Mouse (Mus musculus) midbrain, embryonic 13.5 days (tissue): Measurements from ENCODE around the gene A3galt2. TPM values are rescaled to one million over a fixed set of nuclear protein-coding genes. Genes with fewer than 3 reads are reported as not detected.

Experiments
- ATAC-seq: fragments of 200-750 bp; cut with Nextera tagmentation; 2 replicates; pipeline ENCODE4 v1.8.0; 2017; ENCODE audit warnings: mild to moderate bottlenecking, moderate TSS enrichment, moderate library complexity
- H3K27ac ChIP-seq: fragments of 300-500 bp; sonication (generic); 2 replicates; pipeline ENCODE4 v1.5.1; 2015; ENCODE audit warnings: inconsistent platforms, mild to moderate bottlenecking, moderate library complexity
- H3K27me3 ChIP-seq: fragments of 300-500 bp; sonication (generic); 2 replicates; pipeline ENCODE4 v1.6.1; 2015; ENCODE audit warnings: mild to moderate bottlenecking, inconsistent platforms
- H3K36me3 ChIP-seq: fragments of 300-500 bp; sonication (generic); 2 replicates; pipeline ENCODE4 v1.6.1; 2015; ENCODE audit warnings: mild to moderate bottlenecking, inconsistent platforms
- H3K4me1 ChIP-seq: fragments of 300-500 bp; sonication (generic); replicated peaks from 2 replicates; pipeline ENCODE4 v1.6.1; 2015; ENCODE audit warnings: inconsistent platforms
- H3K4me2 ChIP-seq: fragments of 300-500 bp; sonication (generic); replicated peaks from 2 replicates; pipeline ENCODE4 v1.6.1; 2015; ENCODE audit warnings: moderate library complexity, mild to moderate bottlenecking, inconsistent platforms
- H3K4me3 ChIP-seq: fragments of 300-500 bp; sonication (generic); replicated peaks from 2 replicates; pipeline ENCODE4 v1.5.1; 2015; ENCODE audit warnings: mild to moderate bottlenecking, inconsistent platforms
- H3K9ac ChIP-seq: fragments of 300-500 bp; sonication (generic); replicated peaks from 2 replicates; pipeline ENCODE4 v1.6.1; 2015; ENCODE audit warnings: mild to moderate bottlenecking, inconsistent platforms
- H3K9me3 ChIP-seq: fragments of 300-500 bp; sonication (generic); 2 replicates; pipeline ENCODE4 v1.6.1; 2016; ENCODE audit warnings: mild to moderate bottlenecking, inconsistent platforms
- WGBS: fragments of 180-500 bp; shearing (Covaris S2); methylation state at CpG from one replicate; pipeline ENCODE4 v1.1.7; 2015; 5-methylcytosine and 5-hydroxymethylcytosine counted together
- polyA plus RNA-seq: library from polyadenylated mRNA; unstranded; fragments of >200 nt; fragmentation: Nextera tagmentation; extraction: Ambion mirVana; gene quantifications from 2 replicates; pipeline ENCODE4 v1.2.1, GENCODE M21; 2015

The A3galt2 gene
- polyA plus RNA-seq, 1 experiment from 2014 or later = 0.58 TPM

GRCm38 (mm10) chr4:128760029-128760428, 4.9 kb downstream of the A3galt2 start:
- Histone ChIP-seq H3K27me3 (no peaks in the 10 kb centered on the region), H3K27ac (no peak overlapping the region), H3K36me3 (peaks cover 2% of the 10 kb centered on the region; the same call in 1 of the 2 replicates), H3K4me2 (no peak overlapping the region), H3K9ac (no peak overlapping the region), H3K4me3 (no peak overlapping the region), H3K4me1 (peaks cover 12% of the 10 kb centered on the region; the same call in 1 of the 2 replicates), H3K9me3 (peaks cover 10% of the 10 kb centered on the region; the same call in 1 of the 2 replicates)
- no peak for ATAC-seq
- 88% methylated on average over 6 of the region's 6 CpGs for WGBS

DNA sequence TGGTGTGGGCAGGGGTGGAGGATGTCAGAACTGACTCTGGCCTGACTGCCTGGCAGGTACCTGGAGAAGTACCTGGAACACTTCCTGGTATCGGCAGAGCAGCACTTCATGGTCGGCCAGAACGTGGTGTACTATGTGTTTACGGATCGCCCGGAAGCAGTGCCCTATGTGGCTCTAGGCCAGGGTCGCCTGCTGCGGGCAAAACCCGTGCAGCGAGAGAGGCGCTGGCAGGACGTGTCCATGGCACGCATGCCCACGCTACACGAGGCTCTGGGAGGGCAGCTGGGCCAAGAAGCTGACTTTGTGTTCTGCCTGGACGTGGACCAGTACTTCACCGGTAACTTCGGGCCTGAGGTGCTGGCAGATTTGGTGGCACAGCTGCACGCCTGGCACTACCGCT, 11.8 kb downstream of the A3galt2 start:
- ATAC-seq = no peak
- 96% methylated on average over 20 of the region's 20 CpGs for WGBS
- peaks cover 13% of the 10 kb centered on the region for H3K36me3 ChIP-seq
- no peak overlapping the region for H3K9ac ChIP-seq
- peaks cover 7% of the 10 kb centered on the region; the same call in 1 of the 2 replicates for H3K4me1 ChIP-seq
- H3K4me3 ChIP-seq = no peak overlapping the region
- H3K9me3 ChIP-seq = peaks cover 10% of the 10 kb centered on the region; the same call in 1 of the 2 replicates
- H3K27ac ChIP-seq = no peak overlapping the region
- no peaks in the 10 kb centered on the region for H3K27me3 ChIP-seq
- H3K4me2 ChIP-seq = no peak overlapping the region

- H3K9me3 ChIP-seq = peaks cover 4% of the 10 kb centered on the region; the same call in 1 of the 2 replicates
- no peak overlapping the region for H3K4me3 ChIP-seq
- H3K4me2 ChIP-seq = no peak overlapping the region
- WGBS = 85% methylated on average over 13 of the region's 13 CpGs
- peaks cover 25% of the 10 kb centered on the region for H3K36me3 ChIP-seq
- no peak for ATAC-seq
- peaks cover 7% of the 10 kb centered on the region; the same call in 1 of the 2 replicates for H3K4me1 ChIP-seq
- H3K27ac ChIP-seq = no peak overlapping the region
- H3K27me3 ChIP-seq = no peaks in the 10 kb centered on the region
- no peak overlapping the region for H3K9ac ChIP-seq
Observed at GRCm38 (mm10) chr4:128768120-128768519, 13.0 kb downstream of the A3galt2 start.

DNA sequence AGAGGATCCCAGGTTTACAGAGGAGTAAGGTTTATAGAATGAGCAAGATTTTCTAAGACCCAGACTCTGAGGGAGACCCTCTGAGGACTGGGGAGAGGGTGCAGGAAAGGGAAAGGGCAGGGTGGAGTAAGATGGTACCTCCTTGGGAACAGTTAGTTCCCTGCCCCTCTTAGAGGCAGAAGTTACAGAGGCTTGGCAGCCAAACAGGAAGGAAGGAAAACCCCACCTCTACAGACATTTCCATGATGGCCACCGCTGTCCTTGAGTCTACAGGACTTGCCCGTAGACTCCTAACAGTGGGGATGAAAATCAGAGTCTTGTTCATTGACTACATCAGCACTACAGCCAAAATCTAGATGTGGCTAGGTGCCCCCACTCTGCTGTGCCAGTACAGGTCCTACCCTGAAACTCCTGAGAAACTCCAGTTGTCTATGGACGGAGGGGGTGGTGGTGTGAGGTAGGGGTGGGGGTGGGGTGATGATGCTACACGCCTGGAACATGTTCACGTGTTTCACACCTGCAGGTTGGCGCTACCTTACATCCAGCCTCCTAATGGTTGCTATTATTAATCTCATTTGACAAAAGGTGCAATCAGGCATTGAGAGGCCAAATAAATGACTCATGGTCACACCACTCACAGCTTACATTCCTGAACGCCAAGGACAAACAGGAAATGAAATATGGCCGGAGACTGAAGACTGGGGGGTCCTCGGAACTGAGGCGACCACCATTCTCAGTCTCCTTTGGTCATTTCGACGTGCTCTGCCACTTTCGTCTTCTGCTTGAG, 14.6 kb downstream of the A3galt2 start:
- Histone ChIP-seq H3K4me3 (no peak overlapping the region), H3K27me3 (no peaks in the 10 kb centered on the region), H3K9me3 (no peaks in the 10 kb centered on the region), H3K4me1 (peaks cover 7% of the 10 kb centered on the region; the same call in 1 of the 2 replicates), H3K9ac (no peak overlapping the region), H3K36me3 (peaks cover 40% of the 10 kb centered on the region), H3K27ac (no peak overlapping the region), H3K4me2 (no peak overlapping the region)
- ATAC-seq = no peak
- 89% methylated on average over 13 of the region's 13 CpGs for WGBS

DNA sequence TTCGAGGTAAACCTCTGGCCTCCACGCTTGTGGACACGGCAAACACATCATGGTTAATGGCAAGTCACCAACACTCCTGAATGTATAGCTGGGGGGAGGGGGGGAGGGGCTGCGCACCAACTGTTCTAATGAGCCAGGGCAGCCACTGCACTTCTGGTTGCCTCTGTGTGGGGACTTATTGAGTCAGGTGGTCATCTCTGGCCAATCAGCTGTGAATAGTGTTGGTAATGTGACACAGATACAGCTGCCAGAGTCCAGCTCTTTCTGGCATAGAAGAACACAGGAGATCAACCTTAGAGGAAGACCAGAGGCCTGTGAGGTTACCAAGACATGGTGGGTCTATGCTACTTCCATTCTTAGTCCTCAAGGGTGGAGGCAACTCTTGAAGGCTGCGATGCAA, 15.5 kb downstream of the A3galt2 start:
- Histone ChIP-seq H3K4me3 (no peak overlapping the region), H3K4me2 (no peak overlapping the region), H3K27ac (no peak overlapping the region), H3K4me1 (peaks cover 7% of the 10 kb centered on the region; the same call in 1 of the 2 replicates), H3K9me3 (no peaks in the 10 kb centered on the region), H3K27me3 (no peaks in the 10 kb centered on the region), H3K9ac (no peak overlapping the region), H3K36me3 (peaks cover 49% of the 10 kb centered on the region)
- WGBS = 89% methylated on average over 5 of the region's 5 CpGs
- ATAC-seq = no peak

- H3K9me3 ChIP-seq = no peaks in the 10 kb centered on the region
- peaks cover 2% of the 10 kb centered on the region; the same call in 1 of the 2 replicates for H3K4me1 ChIP-seq
- H3K36me3 ChIP-seq = peaks cover 67% of the 10 kb centered on the region
- H3K4me2 ChIP-seq = no peak overlapping the region
- 91% methylated on average over 11 of the region's 11 CpGs for WGBS
- no peak overlapping the region for H3K9ac ChIP-seq
- H3K27me3 ChIP-seq = no peaks in the 10 kb centered on the region
- no peak overlapping the region for H3K4me3 ChIP-seq
- no peak for ATAC-seq
- H3K27ac ChIP-seq = no peak overlapping the region
Observed at GRCm38 (mm10) chr4:128773820-128774219, 18.7 kb downstream of the A3galt2 start.

DNA sequence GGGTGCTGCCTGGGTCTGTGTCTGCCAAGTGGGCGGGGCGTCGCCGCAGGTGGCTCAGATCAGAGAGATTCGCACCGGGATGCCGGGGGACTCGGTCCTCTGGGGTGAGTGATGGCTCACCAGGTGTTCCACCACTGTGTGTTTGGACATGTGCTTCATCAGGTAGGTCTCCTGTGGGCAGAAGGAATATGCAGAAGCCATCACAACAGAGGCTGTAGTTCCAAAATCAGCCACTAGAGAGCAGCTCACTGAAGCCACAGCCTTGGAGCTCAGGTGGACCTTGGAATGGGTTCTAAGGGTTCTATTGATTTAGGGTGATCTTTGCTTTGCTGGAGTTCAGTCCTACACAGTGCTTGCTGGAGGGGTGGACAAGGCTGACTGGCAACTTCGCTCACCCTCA, 19.3 kb downstream of the A3galt2 start:
- H3K36me3 ChIP-seq = peaks cover 74% of the 10 kb centered on the region
- H3K4me2 ChIP-seq = no peak overlapping the region
- 95% methylated on average over 9 of the region's 9 CpGs for WGBS
- H3K27ac ChIP-seq = no peak overlapping the region
- no peak overlapping the region for H3K4me3 ChIP-seq
- H3K9ac ChIP-seq = no peak overlapping the region
- no peak for ATAC-seq
- no peaks in the 10 kb centered on the region for H3K27me3 ChIP-seq
- no peaks in the 10 kb centered on the region for H3K4me1 ChIP-seq
- H3K9me3 ChIP-seq = no peaks in the 10 kb centered on the region

DNA sequence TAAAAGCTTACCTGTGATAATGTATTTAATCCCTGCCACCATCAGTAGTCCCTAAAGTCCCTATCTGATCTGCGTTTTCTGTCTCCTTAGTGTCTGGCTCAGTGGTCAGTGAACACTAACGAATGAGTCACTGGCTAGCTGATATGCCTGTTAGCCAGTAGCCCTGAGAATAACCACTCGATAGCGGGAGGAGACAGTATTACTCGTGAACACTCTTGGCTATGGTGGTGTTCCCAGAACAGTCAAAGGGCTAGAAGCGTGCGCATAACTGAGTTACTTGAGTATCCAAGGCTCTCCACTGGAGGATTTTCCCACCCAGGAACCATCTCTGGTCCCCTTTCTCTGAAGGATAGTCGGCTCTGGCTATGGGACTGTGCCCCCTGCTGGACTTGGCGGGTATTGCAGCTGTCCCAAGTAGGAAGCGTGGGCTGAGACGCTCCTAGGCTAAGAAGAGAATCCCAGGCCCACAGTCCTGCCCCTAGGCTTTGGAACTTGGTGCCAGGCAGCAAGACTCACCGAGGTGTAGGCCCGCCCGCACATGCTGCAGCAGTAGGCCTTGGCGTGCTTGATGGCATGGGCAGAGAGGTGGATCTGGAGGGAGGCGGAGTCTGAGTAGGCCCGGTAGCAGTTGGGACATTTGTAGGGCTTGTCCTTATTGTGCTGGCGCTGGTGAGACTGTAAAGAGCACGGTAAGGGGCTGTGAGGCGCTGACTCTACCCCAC, 21.6 kb downstream of the A3galt2 start:
- no peaks in the 10 kb centered on the region for H3K9me3 ChIP-seq
- peaks cover 94% of the 10 kb centered on the region for H3K36me3 ChIP-seq
- H3K4me2 ChIP-seq = no peak overlapping the region
- no peak overlapping the region for H3K9ac ChIP-seq
- no peaks in the 10 kb centered on the region for H3K27me3 ChIP-seq
- H3K4me1 ChIP-seq = no peaks in the 10 kb centered on the region
- H3K27ac ChIP-seq = 0 out of 2 replicates have a peak overlapping the region, but pooled peaks have one; percentile 17
- peak; percentile 81 for ATAC-seq
- H3K4me3 ChIP-seq = no peak overlapping the region
- WGBS = 40% methylated on average over 20 of the region's 20 CpGs

- WGBS = 81% methylated on average over 11 of the region's 11 CpGs
- Histone ChIP-seq H3K27ac (0 out of 2 replicates have a peak overlapping the region, but pooled peaks have one; percentile 17), H3K4me3 (no peak overlapping the region), H3K36me3 (peaks cover 94% of the 10 kb centered on the region), H3K4me1 (no peaks in the 10 kb centered on the region), H3K4me2 (no peak overlapping the region), H3K27me3 (no peaks in the 10 kb centered on the region), H3K9ac (no peak overlapping the region), H3K9me3 (no peaks in the 10 kb centered on the region)
- no peak for ATAC-seq
Observed at GRCm38 (mm10) chr4:128777593-128777992, 22.4 kb downstream of the A3galt2 start.

DNA sequence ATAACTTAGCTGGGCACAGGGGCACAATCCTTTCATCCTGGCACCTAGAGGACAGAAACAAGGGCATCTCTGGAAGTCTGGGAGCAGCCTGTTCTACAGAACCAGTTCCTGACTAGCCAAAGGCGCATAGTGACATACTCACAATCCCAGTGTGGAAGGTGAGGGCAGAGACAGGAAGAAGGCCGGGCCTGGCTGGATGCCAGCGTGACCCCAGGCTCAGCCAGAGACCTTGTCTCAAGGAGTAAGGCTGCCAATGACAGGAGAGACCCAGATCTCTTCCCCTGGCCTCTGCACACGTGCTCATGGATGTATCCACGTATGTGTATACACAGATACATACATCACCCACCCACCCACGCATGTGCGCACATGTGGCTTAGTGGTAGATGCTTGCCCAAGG, 26.9 kb downstream of the A3galt2 start:
- Histone ChIP-seq H3K9me3 (no peaks in the 10 kb centered on the region), H3K4me3 (no peak overlapping the region), H3K4me2 (no peak overlapping the region), H3K9ac (no peak overlapping the region), H3K27ac (no peak overlapping the region), H3K36me3 (peaks cover 95% of the 10 kb centered on the region), H3K4me1 (no peaks in the 10 kb centered on the region), H3K27me3 (no peaks in the 10 kb centered on the region)
- 96% methylated on average over 7 of the region's 7 CpGs for WGBS
- ATAC-seq = no peak

- Histone ChIP-seq H3K27ac (no peak overlapping the region), H3K27me3 (no peaks in the 10 kb centered on the region), H3K4me1 (no peaks in the 10 kb centered on the region), H3K4me2 (no peak overlapping the region), H3K9ac (no peak overlapping the region), H3K36me3 (peaks cover 96% of the 10 kb centered on the region), H3K4me3 (no peak overlapping the region), H3K9me3 (no peaks in the 10 kb centered on the region)
- ATAC-seq = no peak
- 90% methylated on average over 4 of the region's 4 CpGs for WGBS
Observed at GRCm38 (mm10) chr4:128782645-128783044, 27.5 kb downstream of the A3galt2 start.

DNA sequence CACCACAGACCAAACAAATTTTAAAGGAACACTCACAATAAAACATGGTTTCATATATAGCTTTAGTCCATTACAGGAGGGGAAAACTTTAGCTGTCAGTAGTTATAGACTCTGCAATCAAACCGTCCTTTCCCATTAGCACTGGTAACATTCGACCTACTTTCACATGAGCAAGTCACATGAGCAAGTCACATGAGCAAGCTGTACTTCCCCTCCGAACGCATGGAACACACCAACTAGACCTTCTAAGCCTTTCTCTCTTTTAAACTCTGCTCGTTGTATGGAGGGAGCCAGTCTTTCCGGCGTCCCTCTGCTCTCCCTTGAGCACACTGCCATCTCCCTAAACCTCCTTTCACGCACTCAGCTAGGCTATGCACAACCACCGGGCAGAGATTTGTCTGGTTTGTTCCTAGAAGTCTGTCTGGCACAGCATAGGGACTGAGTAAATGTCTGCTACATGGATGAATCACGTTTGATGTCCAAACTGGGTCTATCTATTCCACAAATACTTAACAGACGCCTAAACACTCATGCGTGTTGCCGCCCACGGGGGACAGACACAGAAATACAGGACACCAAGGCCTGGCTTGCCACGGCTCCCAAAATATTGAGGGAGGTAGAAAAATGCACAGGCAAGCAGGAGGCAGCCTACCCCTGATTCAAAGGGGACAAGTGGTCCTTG, 29.9 kb downstream of the A3galt2 start:
- Histone ChIP-seq H3K27ac (no peak overlapping the region), H3K4me3 (no peak overlapping the region), H3K4me2 (no peak overlapping the region), H3K36me3 (peaks cover 87% of the 10 kb centered on the region), H3K4me1 (no peaks in the 10 kb centered on the region; the same call in 1 of the 2 replicates), H3K27me3 (no peaks in the 10 kb centered on the region), H3K9ac (no peak overlapping the region), H3K9me3 (no peaks in the 10 kb centered on the region)
- ATAC-seq = no peak
- 93% methylated on average over 15 of the region's 15 CpGs for WGBS
